20 mouse cellular contexts compared by ENCODE assay signal in the genomic region with DNA sequence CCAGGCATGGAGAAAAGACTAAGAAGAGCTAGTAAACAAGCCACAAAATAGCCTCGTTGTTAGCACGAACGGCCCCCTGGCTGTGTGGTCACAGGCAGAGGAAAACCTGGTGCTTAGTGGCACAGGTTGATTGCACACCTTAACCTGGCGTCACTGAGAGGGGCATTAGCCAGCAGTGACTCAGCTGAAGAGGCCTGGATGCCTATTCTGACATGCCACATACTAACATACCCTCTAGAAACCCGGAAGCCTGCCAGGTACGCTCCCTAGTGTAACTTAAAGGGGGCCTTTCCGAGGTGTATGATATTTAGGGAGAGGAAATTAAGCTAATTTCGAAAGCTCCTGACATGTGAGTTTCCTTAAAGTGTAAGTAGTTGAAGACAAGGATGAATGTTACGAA. TPM values are rescaled to one million over a fixed set of nuclear protein-coding genes. Genes with fewer than 3 reads are reported as not detected.
DNase-seq lines count a peak whose midpoint lies in the region; ATAC-seq and TF ChIP-seq lines count a peak whose summit lies in the region.
"Had no signal": no experiment of that assay in that cellular context is flagged by ENCODE, and none has a peak within 500 bp of the region (broad histone marks: within the 10 kb centered on the region; RNA-seq: fewer than 3 reads in every experiment).

No protein-coding gene starts in this region.

- peak; percentile 75 for DNase-seq in heart, adult 11 months
- no peak for DNase-seq in heart, postnatal 10 days
- DNase-seq in lung, postnatal 0 days (ENCODE audit: low spot score) = no peak
- no peak for DNase-seq in lung, postnatal 10 days
- DNase-seq: adrenal gland, adult 2 months; adrenal gland, postnatal 10 days; adrenal gland, postnatal 25 days; cerebellum, adult 11 months; cerebellum, adult 18-20 months; cerebellum, adult 8-10 months; cerebellum, adult 9-11 months; cerebellum, postnatal 14 days; cerebellum, postnatal 36 days; embryo, embryonic 11 days had no signal

- no peaks in the 10 kb centered on the region for H3K27me3 ChIP-seq in lung, postnatal 0 days (replicated peaks; ENCODE audit: insufficient read depth, low read length)
- H3K27me3 ChIP-seq: embryonic facial prominence, embryonic 13.5 days; embryonic facial prominence, embryonic 15.5 days; forebrain, embryonic 13.5 days had no signal

- H3K36me3 ChIP-seq in lung, postnatal 0 days (ENCODE audit: insufficient read depth, low read length) = no peaks in the 10 kb centered on the region
- H3K36me3 ChIP-seq: embryonic facial prominence, embryonic 13.5 days; embryonic facial prominence, embryonic 15.5 days had no signal

- TF ChIP-seq CTCF in lung, postnatal 0 days (IDR thresholded peaks at IDR 0.05) = no peak

- H3K27ac ChIP-seq in lung, postnatal 0 days (ENCODE audit: low read length) = no peak overlapping the region
- H3K27ac ChIP-seq: embryonic facial prominence, embryonic 13.5 days; embryonic facial prominence, embryonic 15.5 days; forebrain, embryonic 10.5 days; forebrain, embryonic 13.5 days had no signal

- no peak overlapping the region for H3K4me2 ChIP-seq in lung, postnatal 0 days (replicated peaks; ENCODE audit: low read depth, low read length)
- H3K4me2 ChIP-seq: embryonic facial prominence, embryonic 13.5 days; embryonic facial prominence, embryonic 15.5 days; forebrain, embryonic 13.5 days had no signal

- no peak overlapping the region for H3K9ac ChIP-seq in lung, postnatal 0 days (replicated peaks; ENCODE audit: low read depth)
- H3K9ac ChIP-seq: embryonic facial prominence, embryonic 13.5 days; embryonic facial prominence, embryonic 15.5 days; forebrain, embryonic 13.5 days had no signal

- intact Hi-C loops in heart, postnatal 10 days (cut with DNase I) = no loop called here

- 77% methylated on average over 9 of the region's 9 CpGs for WGBS in lung, postnatal 0 days

- no peak for TF ChIP-seq EP300 in lung, postnatal 0 days (IDR thresholded peaks at IDR 0.05)

- ATAC-seq in lung, postnatal 0 days = peak; percentile 55
- ATAC-seq: forebrain, embryonic 13.5 days; forebrain, embryonic 16.5 days had no signal

- no peaks in the 10 kb centered on the region for H3K4me1 ChIP-seq in lung, postnatal 0 days (ENCODE audit: insufficient read depth, low read depth, low read length)
- H3K4me1 ChIP-seq: forebrain, embryonic 13.5 days had no signal

- no peaks in the 10 kb centered on the region for H3K9me3 ChIP-seq in lung, postnatal 0 days (ENCODE audit: low read length)
- H3K9me3 ChIP-seq: embryonic facial prominence, embryonic 13.5 days; embryonic facial prominence, embryonic 15.5 days; forebrain, embryonic 10.5 days; forebrain, embryonic 13.5 days had no signal

- no peak overlapping the region for H3K4me3 ChIP-seq in lung, postnatal 0 days (ENCODE audit: low read depth, low read length)
- H3K4me3 ChIP-seq: embryonic facial prominence, embryonic 13.5 days; embryonic facial prominence, embryonic 15.5 days; erythroblast, embryonic 14.5 days; forebrain, embryonic 10.5 days; forebrain, embryonic 13.5 days had no signal

RNA-seq across cellular contexts. Expression of gene Gm20721, which starts 29.9 kb away (rescaled TPM):
- 1 to 10 TPM; 2.4 to 2.8 TPM for total RNA-seq in heart, postnatal 10 days (2021)
- polyA plus RNA-seq in lung, postnatal 0 days (2015; fragmentation: Nextera tagmentation; extraction: Ambion mirVana) = 4.8 and 9.6 TPM in 2 replicates
- polyA plus RNA-seq: adrenal gland, adult 2 months had no signal

RNA-seq across cellular contexts. Expression of gene Gnas, which starts 32.5 kb away (rescaled TPM):
- total RNA-seq in heart, postnatal 10 days (2021) = 1,000 to 10,000 TPM; 1,834 to 2,103 TPM
- polyA plus RNA-seq in lung, postnatal 0 days (2015; fragmentation: Nextera tagmentation; extraction: Ambion mirVana) = 1,238 and 1,252 TPM in 2 replicates
